Mouse (Mus musculus): ENCODE measurements around the gene Slc1a2.

Gene Slc1a2

GRCm38 (mm10) chr2:102759479-102759878 lies 101.0 kb downstream of the Slc1a2 start:
- in situ Hi-C loops (cut with MboI, MseI): no loop called here

- in situ Hi-C loops (cut with MboI, MseI): no loop called here
These were observed 102.0 kb downstream of the Slc1a2 start for GRCm38 (mm10) chr2:102760284-102761072.

DNA sequence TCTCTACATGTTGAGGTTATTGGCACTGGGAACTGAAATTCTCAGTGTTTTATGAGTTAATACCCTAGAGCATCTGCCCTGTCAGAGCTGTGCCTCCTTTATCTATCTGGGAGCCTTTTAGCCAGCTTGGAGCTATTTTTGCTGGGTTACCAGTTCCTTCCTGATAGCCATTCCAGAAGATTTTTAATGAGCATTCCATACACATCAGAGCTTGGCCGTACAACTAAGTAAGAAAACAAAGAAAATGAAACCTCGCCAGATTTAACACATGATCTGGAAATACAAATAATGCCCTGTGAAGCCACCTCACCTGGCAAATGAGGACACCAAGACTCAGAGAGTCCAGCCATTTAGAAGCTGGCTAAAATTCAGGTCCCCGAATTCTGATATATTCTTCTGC lies 104.7 kb downstream of the Slc1a2 start:
- in situ Hi-C loops (cut with MboI, MseI): no loop called here

DNA sequence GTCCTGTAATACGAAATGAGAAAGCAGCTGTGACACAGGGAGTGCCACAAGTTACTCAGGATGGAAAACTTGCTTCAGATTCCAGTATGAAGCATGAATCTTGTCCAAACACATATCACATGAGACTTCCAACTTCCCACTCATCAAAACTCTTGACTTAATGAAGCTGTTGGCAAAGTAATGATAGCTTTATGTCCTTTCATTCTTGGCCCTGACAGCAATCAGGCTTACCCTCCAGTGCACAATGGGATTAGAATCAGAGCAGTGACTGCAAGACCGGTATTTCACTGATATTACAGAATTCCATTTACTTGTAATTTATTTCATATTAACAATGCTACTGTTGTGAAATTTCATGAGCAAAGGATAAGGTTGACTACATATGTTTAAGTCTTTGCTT lies 105.5 kb downstream of the Slc1a2 start:
- in situ Hi-C loops (cut with MboI, MseI): no loop called here

DNA sequence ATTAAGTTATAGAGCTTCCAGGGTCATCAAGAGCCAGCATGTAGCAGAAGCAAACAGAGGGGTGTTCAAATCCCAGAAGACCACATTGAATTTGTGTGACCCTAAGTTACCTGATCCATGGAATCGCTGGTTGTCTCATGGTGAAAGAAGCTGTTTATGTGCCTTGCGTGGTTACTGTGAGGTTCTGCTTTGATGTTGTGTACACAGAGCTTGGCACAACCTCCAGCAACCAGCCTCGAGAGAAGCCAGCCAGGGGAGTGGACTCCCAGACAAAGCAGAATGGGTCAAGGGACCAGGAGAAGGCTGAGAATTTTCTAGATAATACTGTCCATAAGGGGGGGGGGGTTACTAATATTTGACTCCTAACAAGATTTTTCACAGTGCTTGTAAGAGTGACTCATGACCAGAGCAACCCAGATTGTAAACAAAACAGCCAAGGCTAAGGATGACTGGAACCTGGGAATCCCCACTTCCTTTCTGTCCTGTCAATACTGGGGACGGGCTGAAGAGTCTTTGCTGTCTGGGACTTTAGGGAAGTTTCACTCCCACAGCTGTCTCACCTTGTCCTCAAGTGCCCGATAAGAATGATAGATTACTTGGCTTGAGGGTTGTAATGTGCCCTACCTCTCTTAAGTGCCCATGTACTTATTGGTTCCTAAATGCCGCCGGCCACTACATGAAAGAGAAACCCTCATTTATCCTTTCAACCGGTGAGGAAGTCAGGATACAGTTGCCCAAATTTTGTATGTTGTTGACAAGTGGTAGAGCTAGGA lies 106.3 kb downstream of the Slc1a2 start:
- in situ Hi-C loops (cut with MboI, MseI): no loop called here

DNA sequence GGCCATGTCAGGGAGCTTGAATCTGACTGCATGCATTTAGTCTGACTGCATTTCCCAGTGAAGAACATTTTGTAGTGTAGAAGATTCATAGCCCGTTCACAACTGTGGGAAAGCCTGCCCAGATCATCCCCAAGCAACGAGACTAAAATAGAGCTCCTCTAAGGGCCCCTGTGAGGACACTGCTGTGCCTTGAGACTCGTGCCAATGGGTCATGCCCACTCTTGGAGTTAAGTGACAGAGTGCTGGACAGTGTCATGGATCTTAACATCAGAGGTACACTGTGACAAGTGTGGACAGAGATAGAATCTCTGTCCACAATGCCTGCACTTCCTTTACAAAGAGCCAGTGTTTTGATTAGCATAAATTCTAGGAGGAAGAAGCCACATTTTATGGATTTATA lies 109.8 kb downstream of the Slc1a2 start:
- in situ Hi-C loops (cut with MboI, MseI): no loop called here

DNA sequence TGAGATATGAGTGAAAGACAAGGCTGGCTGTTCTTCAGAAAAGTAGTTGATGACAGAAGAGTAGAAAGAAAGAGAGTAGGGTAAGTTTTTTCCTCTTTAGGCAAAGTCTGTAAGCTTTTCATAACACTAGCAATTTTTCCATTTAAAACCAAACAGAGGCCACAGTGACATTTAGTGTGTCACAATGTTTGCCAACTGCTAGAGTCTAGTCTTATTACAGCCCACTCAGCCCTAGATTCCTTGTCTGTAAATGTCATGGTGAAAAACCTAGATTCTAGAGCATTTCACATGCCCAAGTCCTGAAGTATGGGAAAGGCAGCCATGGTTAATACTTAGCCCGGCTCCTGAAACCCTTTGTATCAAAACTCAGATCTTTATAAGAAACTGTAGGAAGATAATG lies 112.8 kb downstream of the Slc1a2 start:
- in situ Hi-C loops (cut with MboI, MseI): no loop called here

- in situ Hi-C loops (cut with MboI, MseI): no loop called here
These were observed 113.8 kb downstream of the Slc1a2 start for GRCm38 (mm10) chr2:102772276-102772675.

- in situ Hi-C loops (cut with MboI, MseI): loop anchor here (25.0 kb wide), 1 partner anchor 563 kb away; no protein-coding TSS in a partner anchor
These were observed 116.2 kb downstream of the Slc1a2 start for GRCm38 (mm10) chr2:102774700-102775099.

- in situ Hi-C loops (cut with MboI, MseI): loop anchor here (25.0 kb wide), 1 partner anchor 562 kb away; no protein-coding TSS in a partner anchor
These were observed 117.1 kb downstream of the Slc1a2 start for GRCm38 (mm10) chr2:102775561-102775960.

- in situ Hi-C loops (cut with MboI, MseI): loop anchor here (25.0 kb wide), 1 partner anchor 559 kb away; no protein-coding TSS in a partner anchor
These were observed 119.7 kb downstream of the Slc1a2 start for GRCm38 (mm10) chr2:102778208-102778607.

- in situ Hi-C loops (cut with MboI, MseI): loop anchor here (25.0 kb wide), 1 partner anchor 555 kb away; no protein-coding TSS in a partner anchor
These were observed 124.3 kb downstream of the Slc1a2 start for GRCm38 (mm10) chr2:102782751-102783150.

- in situ Hi-C loops (cut with MboI, MseI): loop anchor here (25.0 kb wide), 1 partner anchor 552 kb away; no protein-coding TSS in a partner anchor
These were observed 127.2 kb downstream of the Slc1a2 start for GRCm38 (mm10) chr2:102785696-102786095.

GRCm38 (mm10) chr2:102791641-102792040 lies 133.2 kb downstream of the Slc1a2 start:
- in situ Hi-C loops (cut with MboI, MseI): loop anchor here (10.0 to 25.0 kb wide), 2 partner anchors 107 to 546 kb away; no protein-coding TSS in a partner anchor

DNA sequence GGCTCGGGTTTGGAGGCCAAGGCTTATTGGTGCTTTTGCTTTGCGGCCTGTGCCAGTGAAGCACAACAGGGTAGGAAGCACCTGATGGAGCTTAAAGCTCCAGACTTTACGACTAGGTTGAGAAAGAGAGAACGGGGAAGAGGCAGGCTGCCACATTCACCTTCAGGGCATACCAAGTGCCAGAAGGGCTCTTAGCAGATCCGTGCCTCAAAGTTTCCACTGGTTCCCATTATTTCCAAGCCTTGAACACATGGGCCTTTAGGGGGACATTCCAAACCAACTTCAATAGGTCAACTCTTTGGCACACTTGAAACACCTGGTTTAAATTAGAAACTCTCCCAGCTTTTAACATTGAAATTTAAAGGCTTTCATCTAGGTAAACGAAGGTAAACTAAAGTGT lies 134.3 kb downstream of the Slc1a2 start:
- in situ Hi-C loops (cut with MboI, MseI): loop anchor here (10.0 to 25.0 kb wide), 2 partner anchors 108 to 544 kb away; no protein-coding TSS in a partner anchor

DNA sequence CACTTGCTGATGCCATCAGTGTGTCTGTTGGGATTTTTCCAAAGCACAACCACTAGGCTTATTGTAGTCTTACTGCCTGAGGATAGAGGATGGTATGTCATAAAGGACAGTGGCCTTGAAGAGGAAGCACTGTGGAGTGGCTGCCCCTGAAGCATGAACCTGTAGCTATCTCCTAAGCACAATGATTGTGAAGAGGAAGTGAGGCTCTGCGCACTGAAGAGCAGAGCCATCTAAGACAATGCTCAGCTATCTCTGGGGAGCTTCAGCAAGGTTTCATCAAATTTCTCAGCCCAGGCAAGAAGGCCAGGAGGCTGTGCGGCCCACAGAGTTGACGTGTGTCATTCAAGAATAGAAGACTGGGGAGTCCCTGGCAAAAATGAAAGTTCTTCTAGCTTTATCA lies 136.6 kb downstream of the Slc1a2 start:
- in situ Hi-C loops (cut with MboI, MseI): loop anchor here (10.0 to 25.0 kb wide), 2 partner anchors 110 to 542 kb away; no protein-coding TSS in a partner anchor

GRCm38 (mm10) chr2:102798149-102798548 lies 139.7 kb downstream of the Slc1a2 start:
- in situ Hi-C loops (cut with MboI, MseI): loop anchor here (10.0 to 25.0 kb wide), 2 partner anchors 113 to 539 kb away; no protein-coding TSS in a partner anchor

- in situ Hi-C loops (cut with MboI, MseI): no loop called here
These were observed 143.4 kb downstream of the Slc1a2 start for GRCm38 (mm10) chr2:102801899-102802298.

DNA sequence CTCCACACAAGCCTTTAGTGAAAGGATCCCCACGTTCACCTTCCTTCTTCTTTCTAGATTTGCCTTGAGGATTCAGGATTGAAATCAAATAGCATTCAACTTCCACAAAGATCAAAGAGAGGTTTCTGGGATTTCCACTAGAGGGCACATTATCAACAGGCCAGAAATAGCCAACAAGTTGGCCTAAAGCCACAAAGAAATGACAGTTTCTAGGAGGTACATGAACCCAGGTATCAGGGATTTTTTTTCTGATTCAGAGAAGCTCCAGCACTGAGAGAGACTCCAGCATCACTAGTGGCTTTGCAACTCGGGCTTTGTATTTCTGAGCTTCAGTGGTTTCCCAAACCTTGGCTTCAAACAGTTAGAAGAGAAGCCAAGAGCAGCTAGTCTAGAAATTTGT lies 145.7 kb downstream of the Slc1a2 start:
- in situ Hi-C loops (cut with MboI, MseI): no loop called here

DNA sequence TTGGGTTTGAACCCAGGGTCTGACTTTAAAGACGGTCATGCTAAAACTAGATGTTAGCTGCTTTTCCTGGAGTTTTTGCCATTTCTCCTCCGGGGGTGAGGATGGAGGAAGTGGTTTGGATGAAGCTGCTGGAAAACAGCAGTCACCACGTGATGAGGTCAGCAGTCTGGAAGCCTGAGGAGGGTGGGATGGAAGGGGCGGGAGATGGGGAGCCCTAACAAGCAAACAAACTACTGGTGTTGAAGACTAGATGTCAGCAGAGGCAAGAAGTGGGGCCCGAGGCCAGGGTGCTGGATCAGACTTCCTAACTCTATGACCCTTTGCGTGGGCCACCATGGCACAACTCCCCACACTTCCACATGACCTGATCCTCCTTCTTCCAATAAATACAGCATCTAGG lies 146.8 kb downstream of the Slc1a2 start:
- in situ Hi-C loops (cut with MboI, MseI): no loop called here

DNA sequence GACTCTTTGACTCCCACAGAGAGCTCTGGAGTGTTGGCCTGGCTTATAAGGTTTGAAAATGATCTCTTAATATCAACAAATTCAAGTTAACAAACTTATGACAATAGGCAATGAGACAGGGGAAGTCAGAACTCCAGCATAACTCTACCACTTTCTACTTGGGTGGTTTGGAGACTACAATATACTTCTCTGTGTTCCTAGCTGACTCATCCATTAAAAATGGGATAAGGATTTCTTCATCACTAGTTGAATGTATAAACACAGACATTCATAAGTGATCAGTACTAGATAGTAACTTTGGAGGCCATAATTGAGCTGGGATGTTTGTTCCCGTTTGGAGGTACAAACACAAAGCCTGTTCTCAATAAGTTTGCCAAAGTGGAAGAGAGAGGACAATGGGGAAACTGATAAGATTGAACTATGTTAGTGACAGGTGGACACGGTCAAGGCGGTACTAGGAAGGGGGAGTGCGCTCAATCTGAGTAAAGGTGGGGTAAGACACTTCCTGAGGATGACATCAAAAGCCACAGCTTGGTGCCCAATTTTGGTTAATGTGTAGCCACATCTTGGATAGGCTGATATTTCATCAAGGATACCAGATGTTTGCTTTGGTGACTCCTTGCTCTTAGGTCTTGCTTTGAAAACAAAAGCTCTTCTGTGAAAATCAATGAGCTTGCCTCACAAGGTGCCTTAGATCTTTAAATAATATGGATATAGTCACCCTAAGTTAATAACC lies 147.5 kb downstream of the Slc1a2 start:
- in situ Hi-C loops (cut with MboI, MseI): no loop called here
